Mouse (Mus musculus): ENCODE data around the gene Mab21l3. TPM values are rescaled to one million over a fixed set of nuclear protein-coding genes. Genes with fewer than 3 reads are reported as not detected.
"Not testable (repeated sequence)": the region's sequence is repeated elsewhere in the genome, so short reads cannot be mapped to it uniquely, and the experiment has no call there.

The Mab21l3 gene
- polyA plus RNA-seq, 1 experiment from 2014 or later, result 0.34 TPM

DNA sequence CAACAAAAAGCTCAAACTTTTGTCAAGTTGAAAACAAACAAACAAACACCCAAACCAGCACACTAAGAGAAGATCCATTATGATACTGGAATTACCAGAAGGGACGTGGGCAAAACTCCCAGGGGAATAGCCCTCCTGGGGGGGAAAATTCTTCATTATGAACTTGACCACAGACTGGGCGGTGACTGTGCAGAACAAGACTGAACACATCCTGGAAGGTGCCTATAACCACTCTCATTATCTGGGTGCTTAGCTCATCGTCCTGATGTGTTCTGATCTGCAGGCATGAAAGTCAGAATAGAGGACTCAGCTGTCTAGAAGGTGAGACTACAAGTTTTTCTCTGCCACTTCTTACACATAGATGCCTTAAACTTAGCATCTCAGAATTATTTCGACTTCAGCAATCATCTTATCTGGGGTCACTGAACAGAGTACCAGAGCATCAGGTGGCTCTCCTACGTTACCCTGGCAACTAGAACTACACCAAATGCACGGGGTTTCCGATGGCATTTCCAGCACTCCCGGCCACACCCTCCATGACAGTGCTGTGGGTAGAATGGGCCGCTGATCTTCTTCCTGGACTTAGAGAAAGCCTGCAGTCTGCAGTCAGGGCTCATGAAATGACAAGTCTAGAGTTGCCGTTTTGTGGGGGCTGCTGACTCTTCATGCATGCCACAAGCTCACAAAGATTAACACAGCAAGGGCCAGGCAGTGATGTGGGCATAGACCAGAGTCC is 18.7 kb downstream of the Mab21l3 start:
- H3K27ac ChIP-seq (ENCODE audit: low read depth, low read length), result no peak overlapping the region
- H3K4me2 ChIP-seq, result no peak overlapping the region
- H3K36me3 ChIP-seq (ENCODE audit: control insufficient read depth, insufficient read depth, low read length), result no peaks in the 10 kb centered on the region
- ATAC-seq (ENCODE audit: low FRiP score) (no peak), DNase-seq (ENCODE audit: low spot score, missing footprints) (no peak)
- H3K9ac ChIP-seq (ENCODE audit: low read length), result no peak overlapping the region
- H3K4me3 ChIP-seq (ENCODE audit: low read depth, low read length), result no peak overlapping the region
- no peaks in the 10 kb centered on the region for H3K27me3 ChIP-seq (ENCODE audit: control insufficient read depth, insufficient read depth, low read length)
- no peaks in the 10 kb centered on the region for H3K9me3 ChIP-seq (ENCODE audit: control insufficient read depth, low read length)
- WGBS, result 72% methylated on average over 10 of the region's 10 CpGs
- H3K4me1 ChIP-seq (ENCODE audit: control insufficient read depth, insufficient read depth, low read length), result no peaks in the 10 kb centered on the region

- Histone ChIP-seq H3K4me1 (ENCODE audit: control insufficient read depth, insufficient read depth, low read length) (no peaks in the 10 kb centered on the region), H3K27me3 (ENCODE audit: control insufficient read depth, insufficient read depth, low read length) (no peaks in the 10 kb centered on the region), H3K4me2 (no peak overlapping the region), H3K36me3 (ENCODE audit: control insufficient read depth, insufficient read depth, low read length) (no peaks in the 10 kb centered on the region), H3K9ac (ENCODE audit: low read length) (no peak overlapping the region), H3K9me3 (ENCODE audit: control insufficient read depth, low read length) (no peaks in the 10 kb centered on the region), H3K4me3 (ENCODE audit: low read depth, low read length) (no peak overlapping the region), H3K27ac (ENCODE audit: low read depth, low read length) (no peak overlapping the region)
- WGBS, result 36% methylated on average over 3 of the region's 3 CpGs
- ATAC-seq (ENCODE audit: low FRiP score), result no peak
- no peak for DNase-seq (ENCODE audit: low spot score, missing footprints)
Observed at GRCm38 (mm10) chr3:101828595-101828994, 20.2 kb downstream of the Mab21l3 start.

DNA sequence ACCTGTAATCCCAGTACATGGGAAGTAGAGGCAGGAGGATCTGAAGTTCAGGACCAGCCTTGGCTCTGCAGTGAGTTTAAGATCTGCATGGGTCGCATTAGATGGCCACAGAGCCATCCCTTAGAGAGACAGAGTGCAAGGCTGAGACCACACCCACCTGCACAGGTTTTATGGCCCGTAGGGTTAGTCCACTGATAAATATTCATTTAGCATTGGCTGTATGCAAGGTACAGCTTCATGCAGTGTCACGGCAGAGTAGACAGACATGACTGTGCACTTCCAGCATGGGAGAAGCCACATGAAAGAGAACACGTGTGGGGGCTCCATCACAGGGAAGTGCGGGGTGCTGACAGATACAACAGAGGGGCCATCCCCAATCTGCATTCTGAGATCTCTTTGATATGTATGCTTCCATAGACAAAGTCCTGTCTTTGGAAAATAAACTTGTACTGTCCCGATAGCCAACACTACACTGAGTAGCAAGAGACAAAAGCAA is 21.5 kb downstream of the Mab21l3 start:
- Histone ChIP-seq H3K4me2 (no peak overlapping the region), H3K27me3 (ENCODE audit: control insufficient read depth, insufficient read depth, low read length) (no peaks in the 10 kb centered on the region), H3K4me1 (ENCODE audit: control insufficient read depth, insufficient read depth, low read length) (no peaks in the 10 kb centered on the region), H3K36me3 (ENCODE audit: control insufficient read depth, insufficient read depth, low read length) (no peaks in the 10 kb centered on the region), H3K9ac (ENCODE audit: low read length) (no peak overlapping the region), H3K27ac (ENCODE audit: low read depth, low read length) (no peak overlapping the region), H3K4me3 (ENCODE audit: low read depth, low read length) (no peak overlapping the region), H3K9me3 (ENCODE audit: control insufficient read depth, low read length) (no peaks in the 10 kb centered on the region)
- no peak for DNase-seq (ENCODE audit: low spot score, missing footprints)
- 82% methylated on average over 6 of the region's 6 CpGs for WGBS
- no peak for ATAC-seq (ENCODE audit: low FRiP score)

- Histone ChIP-seq H3K4me3 (ENCODE audit: low read depth, low read length) (no peak overlapping the region), H3K9ac (ENCODE audit: low read length) (no peak overlapping the region), H3K27ac (ENCODE audit: low read depth, low read length) (no peak overlapping the region), H3K36me3 (ENCODE audit: control insufficient read depth, insufficient read depth, low read length) (no peaks in the 10 kb centered on the region), H3K4me2 (no peak overlapping the region), H3K27me3 (ENCODE audit: control insufficient read depth, insufficient read depth, low read length) (no peaks in the 10 kb centered on the region), H3K4me1 (ENCODE audit: control insufficient read depth, insufficient read depth, low read length) (no peaks in the 10 kb centered on the region), H3K9me3 (ENCODE audit: control insufficient read depth, low read length) (no peaks in the 10 kb centered on the region)
- WGBS, result 81% methylated on average over 9 of the region's 9 CpGs
- ATAC-seq (ENCODE audit: low FRiP score) (no peak), DNase-seq (ENCODE audit: low spot score, missing footprints) (no peak)
Observed at GRCm38 (mm10) chr3:101824338-101824737, 24.4 kb downstream of the Mab21l3 start.

DNA sequence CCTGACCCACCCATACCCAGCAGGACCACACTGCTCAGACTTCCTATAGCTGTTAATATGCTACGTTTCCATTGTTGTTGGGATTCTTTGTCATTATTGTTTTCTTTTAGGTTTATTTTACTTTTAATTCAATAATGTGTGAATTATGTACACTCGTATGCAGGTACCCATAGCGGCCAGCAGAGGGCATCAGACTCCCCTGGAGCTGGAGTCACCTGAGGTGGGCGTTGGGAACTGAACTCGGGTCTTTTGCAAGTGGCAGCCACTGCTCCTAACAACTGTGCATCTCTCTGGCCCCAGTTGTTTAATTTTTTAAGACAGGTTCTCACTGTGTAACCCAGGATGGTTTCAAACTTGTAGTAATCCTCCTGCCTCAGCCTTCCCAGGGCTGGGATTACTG is 26.7 kb downstream of the Mab21l3 start:
- 79% methylated on average over 5 of the region's 5 CpGs for WGBS
- Histone ChIP-seq H3K9ac (ENCODE audit: low read length) (no peak overlapping the region), H3K36me3 (ENCODE audit: control insufficient read depth, insufficient read depth, low read length) (no peaks in the 10 kb centered on the region), H3K4me3 (ENCODE audit: low read depth, low read length) (no peak overlapping the region), H3K27ac (ENCODE audit: low read depth, low read length) (no peak overlapping the region), H3K4me1 (ENCODE audit: control insufficient read depth, insufficient read depth, low read length) (no peaks in the 10 kb centered on the region), H3K27me3 (ENCODE audit: control insufficient read depth, insufficient read depth, low read length) (no peaks in the 10 kb centered on the region), H3K4me2 (no peak overlapping the region), H3K9me3 (ENCODE audit: control insufficient read depth, low read length) (no peaks in the 10 kb centered on the region)
- no peak for ATAC-seq (ENCODE audit: low FRiP score)
- DNase-seq (ENCODE audit: low spot score, missing footprints), result no peak

DNA sequence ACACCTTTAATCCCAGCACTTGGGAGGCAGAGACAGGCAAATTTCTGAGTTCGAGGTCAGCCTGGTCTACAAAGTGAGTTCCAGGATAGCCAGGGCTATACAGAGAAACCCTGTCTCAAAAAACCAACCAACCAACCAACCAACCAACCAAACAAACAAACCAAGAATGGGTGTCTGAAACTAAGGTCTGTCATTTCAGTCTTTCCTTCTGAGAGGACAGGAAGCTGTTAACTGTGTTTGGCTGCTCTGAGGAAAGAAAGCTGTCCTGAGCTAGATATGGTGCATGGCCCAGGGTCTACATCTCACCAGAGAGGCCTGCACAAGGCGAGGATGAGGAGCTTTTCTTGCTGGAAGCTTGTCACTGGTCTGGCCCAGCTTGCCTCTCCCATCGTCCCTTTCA is 28.1 kb downstream of the Mab21l3 start:
- not testable (repeated sequence) for H3K27me3 ChIP-seq (ENCODE audit: control insufficient read depth, insufficient read depth, low read length); H3K27ac ChIP-seq (ENCODE audit: low read depth, low read length); H3K4me2 ChIP-seq; H3K4me3 ChIP-seq (ENCODE audit: low read depth, low read length); H3K9me3 ChIP-seq (ENCODE audit: control insufficient read depth, low read length); H3K9ac ChIP-seq (ENCODE audit: low read length); ATAC-seq (ENCODE audit: low FRiP score); DNase-seq (ENCODE audit: low spot score, missing footprints); H3K4me1 ChIP-seq (ENCODE audit: control insufficient read depth, insufficient read depth, low read length); H3K36me3 ChIP-seq (ENCODE audit: control insufficient read depth, insufficient read depth, low read length)
- 81% methylated on average over 3 of the region's 3 CpGs for WGBS

DNA sequence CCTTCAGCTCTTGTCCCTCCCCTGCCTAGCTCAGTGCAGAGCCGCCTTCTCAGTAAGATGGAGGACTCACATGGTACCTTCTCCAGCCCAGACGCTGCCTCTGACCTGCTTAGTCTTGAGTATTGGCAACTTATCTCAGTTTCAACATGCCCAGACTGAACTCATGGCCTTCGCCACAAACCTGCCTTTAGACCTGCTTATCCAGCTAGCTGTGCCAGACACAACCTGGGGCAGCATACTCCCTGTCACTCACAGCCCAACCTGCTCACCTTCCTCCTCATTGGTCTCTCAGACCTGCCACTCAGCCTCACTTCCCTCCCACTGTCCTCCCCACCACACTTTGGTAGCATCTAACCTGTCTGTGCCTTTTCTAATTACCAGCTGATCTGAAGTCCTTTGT is 32.8 kb downstream of the Mab21l3 start:
- Histone ChIP-seq H3K36me3 (ENCODE audit: control insufficient read depth, insufficient read depth, low read length) (no peaks in the 10 kb centered on the region), H3K4me1 (ENCODE audit: control insufficient read depth, insufficient read depth, low read length) (no peaks in the 10 kb centered on the region), H3K4me2 (no peak overlapping the region), H3K27me3 (ENCODE audit: control insufficient read depth, insufficient read depth, low read length) (no peaks in the 10 kb centered on the region), H3K27ac (ENCODE audit: low read depth, low read length) (no peak overlapping the region), H3K9me3 (ENCODE audit: control insufficient read depth, low read length) (no peaks in the 10 kb centered on the region), H3K9ac (ENCODE audit: low read length) (no peak overlapping the region), H3K4me3 (ENCODE audit: low read depth, low read length) (no peak overlapping the region)
- WGBS, result 88% methylated on average over 3 of the region's 3 CpGs
- no peak for ATAC-seq (ENCODE audit: low FRiP score)
- DNase-seq (ENCODE audit: low spot score, missing footprints), result no peak

DNA sequence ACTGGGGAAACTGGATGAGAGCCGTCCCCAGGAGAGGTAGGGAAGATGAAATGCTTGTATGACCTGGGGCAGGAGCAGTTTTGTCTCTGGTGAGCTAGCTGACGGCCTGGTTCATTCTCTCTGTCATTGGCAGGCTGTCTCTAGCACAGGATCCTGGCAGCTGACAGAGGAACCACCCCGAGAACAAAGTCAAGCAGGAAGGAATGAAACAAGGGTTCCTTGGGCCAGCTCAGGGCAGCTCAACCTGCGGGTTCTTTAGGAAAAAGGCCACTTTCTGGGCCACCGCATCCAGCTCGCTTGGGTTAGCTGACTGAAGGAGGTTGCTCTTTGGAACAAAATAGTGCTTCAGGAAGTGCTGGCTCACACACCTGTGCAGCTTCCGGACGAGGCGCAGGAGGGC is 34.0 kb downstream of the Mab21l3 start:
- Histone ChIP-seq H3K4me1 (ENCODE audit: control insufficient read depth, insufficient read depth, low read length) (no peaks in the 10 kb centered on the region), H3K9ac (ENCODE audit: low read length) (no peak overlapping the region), H3K9me3 (ENCODE audit: control insufficient read depth, low read length) (no peaks in the 10 kb centered on the region), H3K36me3 (ENCODE audit: control insufficient read depth, insufficient read depth, low read length) (no peaks in the 10 kb centered on the region), H3K4me2 (no peak overlapping the region), H3K27ac (ENCODE audit: low read depth, low read length) (no peak overlapping the region), H3K4me3 (ENCODE audit: low read depth, low read length) (no peak overlapping the region), H3K27me3 (ENCODE audit: control insufficient read depth, insufficient read depth, low read length) (no peaks in the 10 kb centered on the region)
- no peak for ATAC-seq (ENCODE audit: low FRiP score)
- no peak for DNase-seq (ENCODE audit: low spot score, missing footprints)
- 83% methylated on average over 9 of the region's 9 CpGs for WGBS

- WGBS, result 66% methylated on average over 10 of the region's 10 CpGs
- peak; percentile 75 for ATAC-seq (ENCODE audit: low FRiP score)
- no peaks in the 10 kb centered on the region for H3K36me3 ChIP-seq (ENCODE audit: control insufficient read depth, insufficient read depth, low read length)
- no peak overlapping the region for H3K4me3 ChIP-seq (ENCODE audit: low read depth, low read length)
- H3K9ac ChIP-seq (ENCODE audit: low read length), result no peak overlapping the region
- no peak overlapping the region for H3K27ac ChIP-seq (ENCODE audit: low read depth, low read length)
- peak; percentile 96 for DNase-seq (ENCODE audit: low spot score, missing footprints)
- H3K4me1 ChIP-seq (ENCODE audit: control insufficient read depth, insufficient read depth, low read length), result no peaks in the 10 kb centered on the region
- no peaks in the 10 kb centered on the region for H3K27me3 ChIP-seq (ENCODE audit: control insufficient read depth, insufficient read depth, low read length)
- no peak overlapping the region for H3K4me2 ChIP-seq
- no peaks in the 10 kb centered on the region for H3K9me3 ChIP-seq (ENCODE audit: control insufficient read depth, low read length)
Observed at GRCm38 (mm10) chr3:101812341-101812962, 36.3 kb downstream of the Mab21l3 start.

Data from midbrain, embryonic 11.5 days (tissue).